Mouse (Mus musculus): ENCODE measurements around the gene 2210408I21Rik. TPM values are rescaled to one million over a fixed set of nuclear protein-coding genes. Genes with fewer than 3 reads are reported as not detected.
"Not testable (repeated sequence)": the region's sequence is repeated elsewhere in the genome, so short reads cannot be mapped to it uniquely, and the experiment has no call there.

The 2210408I21Rik gene
- polyA plus RNA-seq (2014; fragmentation: Nextera tagmentation; extraction: Ambion mirVana): 4.9 and 7.0 TPM in 2 replicates

DNA sequence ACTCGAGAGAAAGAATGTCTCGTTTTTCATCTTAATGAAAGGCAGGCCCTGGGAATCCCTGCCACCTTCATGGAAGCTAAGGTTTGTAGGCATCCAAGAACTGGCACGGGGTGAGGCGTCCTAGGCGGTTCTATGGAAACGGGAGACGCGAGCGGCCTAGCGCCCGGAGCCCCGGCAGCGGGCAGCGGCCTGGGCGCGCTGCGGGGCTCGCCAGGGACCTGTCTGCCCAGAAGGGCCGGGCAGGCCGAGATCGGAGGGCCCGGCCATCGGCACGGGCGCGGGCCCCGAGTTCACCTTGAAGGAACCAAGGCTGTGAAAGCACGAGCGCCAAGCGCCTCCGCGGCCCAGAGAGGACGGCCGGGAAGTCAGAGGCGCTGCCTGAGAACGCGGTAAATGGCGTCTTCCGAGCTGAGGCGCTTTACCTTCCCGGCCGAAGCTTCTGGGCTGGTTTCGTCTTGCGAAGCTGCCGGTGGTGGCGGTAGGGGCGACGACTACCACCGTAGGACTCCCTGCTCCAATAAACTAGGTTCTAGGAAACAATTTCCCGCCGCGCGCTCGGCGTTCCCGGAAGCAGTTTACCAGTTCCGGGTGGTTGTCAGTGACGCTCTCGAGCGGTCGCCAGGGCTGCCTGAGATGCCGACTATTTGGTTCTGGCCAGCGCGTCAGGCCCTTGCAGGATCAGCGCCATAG, at the start of gene 2210408I21Rik, which contains the start of gene Slf1:
Gene 2210408I21Rik (plus strand): TSS at position 610 of the 690 bp plus-strand sequence.
Gene Slf1 (minus strand): TSS at position 543 of the 690 bp plus-strand sequence.
- WGBS (ENCODE audit: insufficient replicate concordance): under 1% methylated on average over 65 of the region's 65 CpGs
- peak within 1 kb of the TSS; percentile 90 for H3K9ac ChIP-seq (ENCODE audit: low read depth, low read length)
- H3K27me3 ChIP-seq (ENCODE audit: control insufficient read depth, insufficient read depth, low read length): no peaks in the 10 kb centered on the region
- no peaks in the 10 kb centered on the region for H3K36me3 ChIP-seq (ENCODE audit: control insufficient read depth, insufficient read depth, low read length)
- no peaks in the 10 kb centered on the region for H3K4me1 ChIP-seq (ENCODE audit: control insufficient read depth, insufficient read depth, low read length)
- H3K9me3 ChIP-seq (replicated peaks; ENCODE audit: control insufficient read depth, low read length): no peaks in the 10 kb centered on the region
- peak within 1 kb of the TSS; percentile 97 for H3K4me3 ChIP-seq (ENCODE audit: low read depth, low read length)
- H3K4me2 ChIP-seq: peak within 1 kb of the TSS; percentile 71
- H3K27ac ChIP-seq (ENCODE audit: low read depth, low read length): peak within 1 kb of the TSS; percentile 91
- ATAC-seq (replicated peaks; ENCODE audit: insufficient number of reproducible peaks, low FRiP score, low TSS enrichment): peak; percentile 92

DNA sequence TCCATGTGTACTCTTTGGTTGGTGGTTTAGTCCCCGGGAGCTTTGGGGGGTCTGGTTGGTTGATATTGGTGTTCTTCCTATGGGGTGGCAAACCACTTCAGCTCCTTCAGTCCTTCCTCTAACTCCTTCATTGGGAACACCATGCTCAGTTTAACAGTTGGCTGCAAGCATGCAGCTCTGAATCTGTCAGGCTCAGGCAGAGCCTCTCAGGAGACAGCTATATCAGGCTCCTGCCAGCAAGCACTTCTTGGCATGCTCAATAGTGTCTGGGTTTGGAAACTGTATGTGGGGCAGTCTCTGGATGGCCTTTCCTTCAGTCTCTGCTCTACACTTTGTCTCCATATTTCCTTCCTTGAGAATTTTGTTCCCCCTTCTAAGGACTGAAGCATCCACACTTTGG, 42.5 kb upstream of the 2210408I21Rik start:
- not testable (repeated sequence) for H3K9me3 ChIP-seq (replicated peaks; ENCODE audit: control insufficient read depth, low read length); H3K27me3 ChIP-seq (ENCODE audit: control insufficient read depth, insufficient read depth, low read length); H3K4me1 ChIP-seq (ENCODE audit: control insufficient read depth, insufficient read depth, low read length); ATAC-seq (replicated peaks; ENCODE audit: insufficient number of reproducible peaks, low FRiP score, low TSS enrichment); H3K9ac ChIP-seq (ENCODE audit: low read depth, low read length); H3K36me3 ChIP-seq (ENCODE audit: control insufficient read depth, insufficient read depth, low read length); H3K4me2 ChIP-seq; H3K27ac ChIP-seq (ENCODE audit: low read depth, low read length); H3K4me3 ChIP-seq (ENCODE audit: low read depth, low read length)
- WGBS (ENCODE audit: insufficient replicate concordance): 89% methylated on average over 1 of the region's 1 CpGs

DNA sequence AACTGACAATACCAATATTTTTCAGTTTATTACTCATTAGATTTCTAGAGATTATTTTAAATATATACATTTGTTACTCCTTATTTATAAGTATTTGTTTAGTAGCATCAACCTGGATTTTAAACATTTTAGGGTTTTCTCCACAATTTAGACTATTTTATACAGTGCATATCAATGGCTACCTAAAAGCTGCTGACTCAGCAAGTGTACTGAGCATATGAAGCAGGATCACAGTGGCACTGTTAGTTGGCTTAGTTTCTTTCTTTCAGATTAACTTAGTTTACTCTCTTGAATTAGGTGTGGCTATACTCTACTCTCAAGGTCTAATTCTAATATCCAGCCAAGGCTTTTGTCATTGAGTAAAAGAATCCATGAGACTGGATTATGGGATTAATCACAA, 27.6 kb upstream of the 2210408I21Rik start:
- no peak overlapping the region for H3K4me2 ChIP-seq
- H3K27ac ChIP-seq (ENCODE audit: low read depth, low read length): no peak overlapping the region
- no peak overlapping the region for H3K4me3 ChIP-seq (ENCODE audit: low read depth, low read length)
- no peaks in the 10 kb centered on the region for H3K4me1 ChIP-seq (ENCODE audit: control insufficient read depth, insufficient read depth, low read length)
- H3K27me3 ChIP-seq (ENCODE audit: control insufficient read depth, insufficient read depth, low read length): no peaks in the 10 kb centered on the region
- no peak for ATAC-seq (replicated peaks; ENCODE audit: insufficient number of reproducible peaks, low FRiP score, low TSS enrichment)
- H3K9me3 ChIP-seq (replicated peaks; ENCODE audit: control insufficient read depth, low read length): no peaks in the 10 kb centered on the region
- peaks cover 3% of the 10 kb centered on the region; the same call in 1 of the 2 replicates for H3K36me3 ChIP-seq (ENCODE audit: control insufficient read depth, insufficient read depth, low read length)
- no peak overlapping the region for H3K9ac ChIP-seq (ENCODE audit: low read depth, low read length)

GRCm38 (mm10) chr13:77118695-77119094, 16.6 kb upstream of the 2210408I21Rik start:
- Histone ChIP-seq H3K27ac (ENCODE audit: low read depth, low read length) (no peak overlapping the region), H3K27me3 (ENCODE audit: control insufficient read depth, insufficient read depth, low read length) (no peaks in the 10 kb centered on the region), H3K9ac (ENCODE audit: low read depth, low read length) (no peak overlapping the region), H3K4me1 (ENCODE audit: control insufficient read depth, insufficient read depth, low read length) (no peaks in the 10 kb centered on the region), H3K9me3 (replicated peaks; ENCODE audit: control insufficient read depth, low read length) (no peaks in the 10 kb centered on the region), H3K4me3 (ENCODE audit: low read depth, low read length) (no peak overlapping the region), H3K4me2 (no peak overlapping the region), H3K36me3 (ENCODE audit: control insufficient read depth, insufficient read depth, low read length) (no peaks in the 10 kb centered on the region)
- no peak for ATAC-seq (replicated peaks; ENCODE audit: insufficient number of reproducible peaks, low FRiP score, low TSS enrichment)
- WGBS (ENCODE audit: insufficient replicate concordance): 86% methylated on average over 4 of the region's 4 CpGs

- H3K36me3 ChIP-seq (ENCODE audit: control insufficient read depth, insufficient read depth, low read length): no peaks in the 10 kb centered on the region
- no peak overlapping the region for H3K4me2 ChIP-seq
- no peaks in the 10 kb centered on the region for H3K4me1 ChIP-seq (ENCODE audit: control insufficient read depth, insufficient read depth, low read length)
- no peak overlapping the region for H3K9ac ChIP-seq (ENCODE audit: low read depth, low read length)
- 85% methylated on average over 3 of the region's 3 CpGs for WGBS (ENCODE audit: insufficient replicate concordance)
- H3K9me3 ChIP-seq (replicated peaks; ENCODE audit: control insufficient read depth, low read length): no peaks in the 10 kb centered on the region
- H3K27me3 ChIP-seq (ENCODE audit: control insufficient read depth, insufficient read depth, low read length): no peaks in the 10 kb centered on the region
- H3K4me3 ChIP-seq (ENCODE audit: low read depth, low read length): no peak overlapping the region
- no peak overlapping the region for H3K27ac ChIP-seq (ENCODE audit: low read depth, low read length)
- no peak for ATAC-seq (replicated peaks; ENCODE audit: insufficient number of reproducible peaks, low FRiP score, low TSS enrichment)
Measured at GRCm38 (mm10) chr13:77125159-77125558, 10.2 kb upstream of the 2210408I21Rik start.

DNA sequence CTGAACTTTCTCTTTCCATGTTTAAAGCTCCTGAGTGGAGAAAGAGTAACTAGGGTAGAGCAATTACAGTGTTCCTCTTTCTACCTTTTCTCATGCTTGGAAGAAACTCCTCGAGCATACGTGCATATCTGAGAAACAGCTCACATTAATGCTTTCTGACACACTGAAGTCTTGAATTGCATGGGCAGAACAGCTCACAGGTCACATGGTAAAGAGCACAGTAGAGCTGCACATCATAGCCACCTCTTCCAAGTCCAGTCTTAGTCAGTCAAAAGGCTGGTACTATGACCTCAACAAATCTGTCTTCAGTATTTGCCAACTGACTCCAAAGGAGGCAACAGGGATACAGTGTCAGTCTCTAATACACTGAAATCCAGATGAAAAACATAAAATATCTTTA, 7.1 kb upstream of the 2210408I21Rik start:
- 88% methylated on average over 2 of the region's 2 CpGs for WGBS (ENCODE audit: insufficient replicate concordance)
- H3K4me3 ChIP-seq (ENCODE audit: low read depth, low read length): no peak overlapping the region
- ATAC-seq (replicated peaks; ENCODE audit: insufficient number of reproducible peaks, low FRiP score, low TSS enrichment): no peak
- no peaks in the 10 kb centered on the region for H3K27me3 ChIP-seq (ENCODE audit: control insufficient read depth, insufficient read depth, low read length)
- H3K9ac ChIP-seq (ENCODE audit: low read depth, low read length): no peak overlapping the region
- no peaks in the 10 kb centered on the region for H3K9me3 ChIP-seq (replicated peaks; ENCODE audit: control insufficient read depth, low read length)
- H3K27ac ChIP-seq (ENCODE audit: low read depth, low read length): no peak overlapping the region
- no peaks in the 10 kb centered on the region for H3K4me1 ChIP-seq (ENCODE audit: control insufficient read depth, insufficient read depth, low read length)
- no peak overlapping the region for H3K4me2 ChIP-seq
- H3K36me3 ChIP-seq (ENCODE audit: control insufficient read depth, insufficient read depth, low read length): no peaks in the 10 kb centered on the region

DNA sequence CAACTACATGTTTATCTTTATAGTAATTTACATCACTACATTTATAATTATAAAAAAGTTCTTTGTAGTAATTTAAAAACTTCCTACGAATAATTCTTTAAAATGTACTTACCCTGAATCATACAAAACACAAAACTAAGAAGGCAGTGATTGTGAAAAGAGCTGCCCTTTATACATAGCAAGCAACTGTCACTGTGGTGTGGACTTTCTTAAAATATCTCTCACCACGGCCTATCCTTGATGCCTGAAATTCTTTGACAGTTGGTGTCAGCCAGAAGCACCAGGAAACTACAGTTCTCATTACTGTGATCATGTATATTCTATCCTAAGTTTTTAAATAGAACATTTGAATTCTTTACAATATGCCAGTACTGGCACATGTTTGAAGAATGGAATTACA, 4.2 kb upstream of the 2210408I21Rik start:
- no peak overlapping the region for H3K4me3 ChIP-seq (ENCODE audit: low read depth, low read length)
- WGBS (ENCODE audit: insufficient replicate concordance): 60% methylated on average over 2 of the region's 2 CpGs
- no peak overlapping the region for H3K9ac ChIP-seq (ENCODE audit: low read depth, low read length)
- no peaks in the 10 kb centered on the region for H3K27me3 ChIP-seq (ENCODE audit: control insufficient read depth, insufficient read depth, low read length)
- no peaks in the 10 kb centered on the region for H3K9me3 ChIP-seq (replicated peaks; ENCODE audit: control insufficient read depth, low read length)
- H3K27ac ChIP-seq (ENCODE audit: low read depth, low read length): no peak overlapping the region
- H3K36me3 ChIP-seq (ENCODE audit: control insufficient read depth, insufficient read depth, low read length): no peaks in the 10 kb centered on the region
- H3K4me2 ChIP-seq: no peak overlapping the region
- no peak for ATAC-seq (replicated peaks; ENCODE audit: insufficient number of reproducible peaks, low FRiP score, low TSS enrichment)
- no peaks in the 10 kb centered on the region for H3K4me1 ChIP-seq (ENCODE audit: control insufficient read depth, insufficient read depth, low read length)

- H3K4me2 ChIP-seq: peak overlapping the region; percentile 71
- H3K4me1 ChIP-seq (ENCODE audit: control insufficient read depth, insufficient read depth, low read length): no peaks in the 10 kb centered on the region
- H3K36me3 ChIP-seq (ENCODE audit: control insufficient read depth, insufficient read depth, low read length): no peaks in the 10 kb centered on the region
- peak overlapping the region; percentile 90 for H3K9ac ChIP-seq (ENCODE audit: low read depth, low read length)
- H3K9me3 ChIP-seq (replicated peaks; ENCODE audit: control insufficient read depth, low read length): no peaks in the 10 kb centered on the region
- H3K27me3 ChIP-seq (ENCODE audit: control insufficient read depth, insufficient read depth, low read length): no peaks in the 10 kb centered on the region
- under 1% methylated on average over 11 of the region's 11 CpGs for WGBS (ENCODE audit: insufficient replicate concordance)
- H3K27ac ChIP-seq (ENCODE audit: low read depth, low read length): no peak overlapping the region
- peak; percentile 55 for ATAC-seq (replicated peaks; ENCODE audit: insufficient number of reproducible peaks, low FRiP score, low TSS enrichment)
- peak overlapping the region; percentile 97 for H3K4me3 ChIP-seq (ENCODE audit: low read depth, low read length)
Measured at GRCm38 (mm10) chr13:77135621-77135981, 261 bp downstream of the 2210408I21Rik start.

GRCm38 (mm10) chr13:77140890-77141289, 5.5 kb downstream of the 2210408I21Rik start:
- Histone ChIP-seq H3K36me3 (ENCODE audit: control insufficient read depth, insufficient read depth, low read length) (no peaks in the 10 kb centered on the region), H3K4me2 (no peak overlapping the region), H3K4me3 (ENCODE audit: low read depth, low read length) (no peak overlapping the region), H3K9ac (ENCODE audit: low read depth, low read length) (no peak overlapping the region), H3K27me3 (ENCODE audit: control insufficient read depth, insufficient read depth, low read length) (no peaks in the 10 kb centered on the region), H3K9me3 (replicated peaks; ENCODE audit: control insufficient read depth, low read length) (no peaks in the 10 kb centered on the region), H3K4me1 (ENCODE audit: control insufficient read depth, insufficient read depth, low read length) (no peaks in the 10 kb centered on the region), H3K27ac (ENCODE audit: low read depth, low read length) (no peak overlapping the region)
- WGBS (ENCODE audit: insufficient replicate concordance): 85% methylated on average over 2 of the region's 2 CpGs
- ATAC-seq (replicated peaks; ENCODE audit: insufficient number of reproducible peaks, low FRiP score, low TSS enrichment): no peak

All from heart, embryonic 11.5 days (tissue).